Mouse (Mus musculus): ENCODE measurements around the gene Plagl2. TPM values are rescaled to one million over a fixed set of nuclear protein-coding genes. Genes with fewer than 3 reads are reported as not detected.
"Not testable (repeated sequence)": the region's sequence is repeated elsewhere in the genome, so short reads cannot be mapped to it uniquely, and the experiment has no call there.

The Plagl2 gene
- 37.4 and 40.4 TPM in 2 replicates for polyA plus RNA-seq (2014; fragmentation: Nextera tagmentation; extraction: Ambion mirVana)

- peak within 1 kb of the TSS; percentile 99 for H3K9ac ChIP-seq (ENCODE audit: low read length)
- DNase-seq (ENCODE audit: low spot score) (peak; percentile 94), ATAC-seq (replicated peaks; ENCODE audit: low FRiP score) (peak; percentile 97)
- H3K27me3 ChIP-seq (ENCODE audit: control insufficient read depth, insufficient read depth, low read length): no peaks in the 10 kb centered on the region
- WGBS: under 1% methylated on average over 56 of the region's 72 CpGs
- no peaks in the 10 kb centered on the region for H3K36me3 ChIP-seq (ENCODE audit: control insufficient read depth, insufficient read depth, low read length)
- no peaks in the 10 kb centered on the region for H3K9me3 ChIP-seq (ENCODE audit: control insufficient read depth, low read length)
- peaks cover 6% of the 10 kb centered on the region; the same call in 1 of the 2 replicates for H3K4me1 ChIP-seq (replicated peaks; ENCODE audit: control insufficient read depth, insufficient read depth, low read length)
- peak within 1 kb of the TSS; percentile 99 for H3K4me3 ChIP-seq (ENCODE audit: low read depth, low read length)
- H3K4me2 ChIP-seq (ENCODE audit: low read depth, low read length, severe bottlenecking): peak within 1 kb of the TSS; percentile 87
- peak within 1 kb of the TSS; percentile 81 for H3K27ac ChIP-seq (ENCODE audit: low read depth, low read length)
Observed at GRCm38 (mm10) chr2:153241250-153242014, at the start of gene Plagl2, which contains the start of gene Pofut1. Gene Plagl2 (minus strand): TSS chr2:153241426. Gene Pofut1 (plus strand): TSS chr2:153241533.

GRCm38 (mm10) chr2:153287835-153288234, 46.6 kb upstream of the Plagl2 start:
- Histone ChIP-seq H3K36me3 (ENCODE audit: control insufficient read depth, insufficient read depth, low read length) (no peaks in the 10 kb centered on the region), H3K27ac (ENCODE audit: low read depth, low read length) (no peak overlapping the region), H3K4me3 (ENCODE audit: low read depth, low read length) (no peak overlapping the region), H3K4me1 (replicated peaks; ENCODE audit: control insufficient read depth, insufficient read depth, low read length) (no peaks in the 10 kb centered on the region; the same call in 1 of the 2 replicates), H3K4me2 (ENCODE audit: low read depth, low read length, severe bottlenecking) (no peak overlapping the region), H3K27me3 (ENCODE audit: control insufficient read depth, insufficient read depth, low read length) (no peaks in the 10 kb centered on the region), H3K9ac (ENCODE audit: low read length) (no peak overlapping the region), H3K9me3 (ENCODE audit: control insufficient read depth, low read length) (no peaks in the 10 kb centered on the region)
- no peak for DNase-seq (ENCODE audit: low spot score)
- no peak for ATAC-seq (replicated peaks; ENCODE audit: low FRiP score)
- WGBS: 69% methylated on average over 6 of the region's 6 CpGs

DNA sequence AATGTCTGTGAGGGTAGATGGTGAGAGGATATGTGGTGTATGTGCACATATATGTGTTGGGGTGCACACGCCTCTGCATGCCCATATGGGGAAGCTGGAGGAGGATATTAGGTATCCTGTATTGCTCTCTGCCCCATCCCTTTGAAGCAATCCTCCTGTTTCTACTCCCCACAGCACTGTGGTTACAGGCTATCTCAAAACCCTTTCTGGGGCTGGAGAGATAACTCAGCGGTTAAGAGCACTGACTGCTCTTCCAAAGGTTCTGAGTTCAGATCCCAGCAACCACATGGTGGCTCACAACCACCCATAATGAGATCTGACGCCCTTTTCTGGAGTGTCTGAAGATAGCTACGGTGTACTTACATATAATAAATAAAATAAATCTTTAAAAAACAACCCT, 45.3 kb upstream of the Plagl2 start:
- Histone ChIP-seq H3K4me1 (replicated peaks; ENCODE audit: control insufficient read depth, insufficient read depth, low read length) (no peaks in the 10 kb centered on the region; the same call in 1 of the 2 replicates), H3K4me3 (ENCODE audit: low read depth, low read length) (no peak overlapping the region), H3K36me3 (ENCODE audit: control insufficient read depth, insufficient read depth, low read length) (no peaks in the 10 kb centered on the region), H3K9me3 (ENCODE audit: control insufficient read depth, low read length) (no peaks in the 10 kb centered on the region), H3K27me3 (ENCODE audit: control insufficient read depth, insufficient read depth, low read length) (no peaks in the 10 kb centered on the region), H3K27ac (ENCODE audit: low read depth, low read length) (no peak overlapping the region), H3K4me2 (ENCODE audit: low read depth, low read length, severe bottlenecking) (no peak overlapping the region), H3K9ac (ENCODE audit: low read length) (no peak overlapping the region)
- WGBS: 89% methylated on average over 4 of the region's 4 CpGs
- DNase-seq (ENCODE audit: low spot score): no peak
- ATAC-seq (replicated peaks; ENCODE audit: low FRiP score): no peak

- no peak overlapping the region for H3K4me3 ChIP-seq (ENCODE audit: low read depth, low read length)
- no peak overlapping the region for H3K9ac ChIP-seq (ENCODE audit: low read length)
- no peaks in the 10 kb centered on the region for H3K9me3 ChIP-seq (ENCODE audit: control insufficient read depth, low read length)
- DNase-seq (ENCODE audit: low spot score) (no peak), ATAC-seq (replicated peaks; ENCODE audit: low FRiP score) (no peak)
- H3K27ac ChIP-seq (ENCODE audit: low read depth, low read length): no peak overlapping the region
- WGBS: 88% methylated on average over 6 of the region's 6 CpGs
- no peaks in the 10 kb centered on the region for H3K27me3 ChIP-seq (ENCODE audit: control insufficient read depth, insufficient read depth, low read length)
- H3K36me3 ChIP-seq (ENCODE audit: control insufficient read depth, insufficient read depth, low read length): no peaks in the 10 kb centered on the region
- no peaks in the 10 kb centered on the region for H3K4me1 ChIP-seq (replicated peaks; ENCODE audit: control insufficient read depth, insufficient read depth, low read length)
- no peak overlapping the region for H3K4me2 ChIP-seq (ENCODE audit: low read depth, low read length, severe bottlenecking)
Observed at GRCm38 (mm10) chr2:153283919-153284318, 42.7 kb upstream of the Plagl2 start.

DNA sequence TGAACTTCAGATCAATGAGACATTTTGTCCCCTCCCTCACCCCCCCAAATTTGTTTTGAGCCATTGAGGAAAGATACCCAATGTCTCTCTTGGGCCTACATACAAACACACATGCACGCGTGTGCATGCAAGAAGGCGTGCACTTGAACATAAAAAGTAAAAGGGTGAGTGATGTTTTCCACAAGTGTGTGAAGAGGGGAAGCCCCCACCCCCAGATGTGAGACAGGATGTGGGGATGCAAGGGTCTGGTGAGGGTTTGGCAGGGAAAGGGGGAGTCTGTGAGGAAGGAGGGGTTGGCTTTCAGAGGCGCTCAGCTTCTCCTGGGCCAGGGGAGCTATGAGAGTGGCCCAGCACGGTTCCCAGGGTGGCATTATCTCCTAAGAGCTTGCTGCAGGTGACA, 37.1 kb upstream of the Plagl2 start:
- Histone ChIP-seq H3K9me3 (ENCODE audit: control insufficient read depth, low read length) (no peaks in the 10 kb centered on the region), H3K4me3 (ENCODE audit: low read depth, low read length) (no peak overlapping the region), H3K27me3 (ENCODE audit: control insufficient read depth, insufficient read depth, low read length) (no peaks in the 10 kb centered on the region), H3K4me2 (ENCODE audit: low read depth, low read length, severe bottlenecking) (no peak overlapping the region), H3K4me1 (replicated peaks; ENCODE audit: control insufficient read depth, insufficient read depth, low read length) (no peaks in the 10 kb centered on the region), H3K9ac (ENCODE audit: low read length) (no peak overlapping the region), H3K27ac (ENCODE audit: low read depth, low read length) (no peak overlapping the region), H3K36me3 (ENCODE audit: control insufficient read depth, insufficient read depth, low read length) (no peaks in the 10 kb centered on the region)
- peak; percentile 23 for DNase-seq (ENCODE audit: low spot score)
- 86% methylated on average over 5 of the region's 5 CpGs for WGBS
- no peak for ATAC-seq (replicated peaks; ENCODE audit: low FRiP score)

- ATAC-seq (replicated peaks; ENCODE audit: low FRiP score); H3K9me3 ChIP-seq (ENCODE audit: control insufficient read depth, low read length); H3K4me2 ChIP-seq (ENCODE audit: low read depth, low read length, severe bottlenecking); H3K27ac ChIP-seq (ENCODE audit: low read depth, low read length); H3K4me3 ChIP-seq (ENCODE audit: low read depth, low read length); H3K36me3 ChIP-seq (ENCODE audit: control insufficient read depth, insufficient read depth, low read length); H3K9ac ChIP-seq (ENCODE audit: low read length); H3K27me3 ChIP-seq (ENCODE audit: control insufficient read depth, insufficient read depth, low read length); H3K4me1 ChIP-seq (replicated peaks; ENCODE audit: control insufficient read depth, insufficient read depth, low read length): not testable (repeated sequence)
- peak; percentile 33 for DNase-seq (ENCODE audit: low spot score)
- WGBS: 90% methylated on average over 5 of the region's 5 CpGs
Observed at GRCm38 (mm10) chr2:153276846-153277245, 35.6 kb upstream of the Plagl2 start.

GRCm38 (mm10) chr2:153276440-153276839, 35.2 kb upstream of the Plagl2 start:
- WGBS: 94% methylated on average over 8 of the region's 8 CpGs
- Histone ChIP-seq H3K4me1 (replicated peaks; ENCODE audit: control insufficient read depth, insufficient read depth, low read length) (no peaks in the 10 kb centered on the region), H3K4me2 (ENCODE audit: low read depth, low read length, severe bottlenecking) (no peak overlapping the region), H3K9me3 (ENCODE audit: control insufficient read depth, low read length) (no peaks in the 10 kb centered on the region), H3K4me3 (ENCODE audit: low read depth, low read length) (no peak overlapping the region), H3K27ac (ENCODE audit: low read depth, low read length) (no peak overlapping the region), H3K27me3 (ENCODE audit: control insufficient read depth, insufficient read depth, low read length) (no peaks in the 10 kb centered on the region), H3K9ac (ENCODE audit: low read length) (no peak overlapping the region), H3K36me3 (ENCODE audit: control insufficient read depth, insufficient read depth, low read length) (no peaks in the 10 kb centered on the region)
- ATAC-seq (replicated peaks; ENCODE audit: low FRiP score): no peak
- DNase-seq (ENCODE audit: low spot score): peak; percentile 20

- H3K27me3 ChIP-seq (ENCODE audit: control insufficient read depth, insufficient read depth, low read length); H3K36me3 ChIP-seq (ENCODE audit: control insufficient read depth, insufficient read depth, low read length); H3K27ac ChIP-seq (ENCODE audit: low read depth, low read length); H3K9ac ChIP-seq (ENCODE audit: low read length); DNase-seq (ENCODE audit: low spot score); ATAC-seq (replicated peaks; ENCODE audit: low FRiP score); H3K4me1 ChIP-seq (replicated peaks; ENCODE audit: control insufficient read depth, insufficient read depth, low read length); H3K4me2 ChIP-seq (ENCODE audit: low read depth, low read length, severe bottlenecking); H3K4me3 ChIP-seq (ENCODE audit: low read depth, low read length); H3K9me3 ChIP-seq (ENCODE audit: control insufficient read depth, low read length): not testable (repeated sequence)
- WGBS: 77% methylated on average over 3 of the region's 3 CpGs
Observed at GRCm38 (mm10) chr2:153275577-153275976, 34.4 kb upstream of the Plagl2 start.

DNA sequence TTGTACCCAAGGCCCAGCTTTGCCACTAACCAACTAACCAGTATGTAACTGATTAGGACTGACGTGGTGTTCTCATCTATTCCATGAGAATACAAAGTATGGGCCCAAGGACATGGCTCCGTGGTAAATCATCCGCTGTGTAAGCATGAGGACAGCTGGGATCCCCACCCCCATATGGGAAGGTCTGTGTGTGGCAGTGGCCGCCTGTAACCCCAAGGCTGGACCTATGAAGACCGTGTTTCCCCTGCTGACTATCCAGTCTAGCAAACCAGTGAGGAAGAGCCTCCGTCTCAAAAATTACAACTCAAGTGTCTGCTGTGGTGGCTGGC, 33.7 kb upstream of the Plagl2 start:
- Histone ChIP-seq H3K27me3 (ENCODE audit: control insufficient read depth, insufficient read depth, low read length) (no peaks in the 10 kb centered on the region), H3K9me3 (ENCODE audit: control insufficient read depth, low read length) (no peaks in the 10 kb centered on the region), H3K9ac (ENCODE audit: low read length) (no peak overlapping the region), H3K4me1 (replicated peaks; ENCODE audit: control insufficient read depth, insufficient read depth, low read length) (no peaks in the 10 kb centered on the region), H3K4me2 (ENCODE audit: low read depth, low read length, severe bottlenecking) (no peak overlapping the region), H3K4me3 (ENCODE audit: low read depth, low read length) (no peak overlapping the region), H3K36me3 (ENCODE audit: control insufficient read depth, insufficient read depth, low read length) (no peaks in the 10 kb centered on the region), H3K27ac (ENCODE audit: low read depth, low read length) (no peak overlapping the region)
- DNase-seq (ENCODE audit: low spot score): peak; percentile 24
- ATAC-seq (replicated peaks; ENCODE audit: low FRiP score): no peak
- 77% methylated on average over 6 of the region's 6 CpGs for WGBS

All from forebrain, embryonic 11.5 days (tissue).